Mouse (Mus musculus) kidney, postnatal 36 days (tissue): ENCODE data around the gene Zbtb4.

Experiments used
- DNase-seq, 2 experiments: peaks; one replicate each; pipeline ENCODE4 v3.0.0; 2021 to 2022; ENCODE audit warnings: mixed read lengths in 2 of 2

The Zbtb4 gene

DNA sequence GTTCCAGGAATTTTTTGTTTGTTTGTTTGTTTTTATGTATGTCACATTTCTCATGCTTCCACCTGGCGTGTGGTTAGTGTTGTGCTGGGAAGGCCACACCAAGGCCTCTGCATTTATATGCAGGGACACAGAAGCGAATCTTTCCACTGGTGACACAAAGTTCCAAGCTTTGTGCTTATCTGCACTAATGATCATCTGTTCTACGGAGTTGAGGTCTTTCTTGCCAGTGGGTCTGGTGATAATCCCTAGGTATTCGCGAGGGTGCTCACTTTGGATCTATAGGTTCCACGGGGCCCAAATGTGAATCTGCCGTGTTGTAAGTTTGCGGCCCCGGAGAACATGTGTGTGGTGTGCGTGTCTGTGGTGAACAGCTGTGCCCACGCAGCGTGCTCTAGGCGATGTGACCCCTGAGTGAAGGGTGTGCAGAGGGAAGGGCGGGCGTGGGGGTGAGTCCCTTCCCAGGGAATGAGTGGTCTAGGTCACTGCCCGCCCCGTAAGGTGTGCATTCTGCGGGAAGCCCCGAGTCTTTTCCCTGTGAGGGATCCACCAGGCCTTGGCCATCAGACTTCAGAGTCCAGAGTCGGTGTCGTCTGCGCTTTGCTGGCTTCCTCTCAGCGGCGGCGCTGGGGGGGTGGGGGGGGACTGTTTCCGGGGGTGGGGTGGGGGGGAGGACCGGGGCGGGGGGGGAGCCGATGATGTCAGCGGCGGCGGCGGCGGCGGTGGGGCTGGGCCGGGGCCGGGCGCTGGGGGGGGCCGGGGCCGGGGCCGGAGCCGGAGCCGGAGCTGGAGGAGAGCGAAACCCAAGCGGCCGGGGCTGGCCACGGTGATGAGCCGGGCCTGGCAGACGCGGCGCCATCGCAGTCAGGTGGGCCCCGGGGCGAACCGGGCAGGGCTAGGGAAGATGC lies at the start of gene Zbtb4:
TSS of gene Zbtb4 (plus strand) at position 692 of the 905 bp plus-strand sequence.
- DNase-seq: peak; percentile 48 to 71

DNA sequence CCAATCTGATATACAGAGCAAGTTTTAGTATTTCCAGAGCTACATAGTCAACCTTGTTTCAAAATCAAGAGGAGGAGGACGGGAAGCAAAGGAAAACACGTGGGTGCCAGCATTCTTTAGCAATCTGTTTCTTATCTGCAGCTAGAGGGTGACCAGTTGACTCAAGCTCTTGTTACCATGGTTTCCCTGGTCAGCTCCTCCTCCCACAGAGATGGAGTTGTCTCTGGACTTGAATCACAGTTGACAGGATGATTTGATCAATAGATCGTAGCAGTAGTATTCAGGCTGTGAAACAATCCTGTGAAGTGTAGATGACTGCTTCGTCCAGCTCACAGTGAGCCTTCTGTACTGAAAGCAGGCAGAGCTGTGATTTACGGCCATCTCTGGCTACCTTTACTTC lies 49.8 kb upstream of the Zbtb4 start:
- peak in 1 of 2 experiments; percentile 44 for DNase-seq

DNA sequence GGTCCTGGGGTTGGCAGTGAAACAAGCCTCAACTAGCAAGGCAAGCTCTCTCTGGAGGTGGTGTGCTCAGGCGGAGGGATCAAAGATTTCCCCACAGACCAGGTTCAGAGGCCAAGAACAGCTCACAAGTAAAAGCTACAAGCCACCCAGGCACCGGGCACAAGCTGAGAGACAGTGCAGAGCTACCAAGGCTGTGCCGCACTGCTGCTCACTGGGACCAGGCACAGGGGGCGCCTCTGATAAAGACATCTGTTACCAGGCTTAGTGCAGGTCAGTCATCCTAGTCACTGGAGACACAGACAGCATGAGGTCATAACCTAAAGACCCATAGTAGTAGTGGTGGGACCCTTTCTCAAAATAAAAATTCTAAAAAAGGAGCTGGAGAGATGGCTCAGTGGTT lies 48.8 kb upstream of the Zbtb4 start:
- DNase-seq: peak in 1 of 2 experiments; percentile 29

DNA sequence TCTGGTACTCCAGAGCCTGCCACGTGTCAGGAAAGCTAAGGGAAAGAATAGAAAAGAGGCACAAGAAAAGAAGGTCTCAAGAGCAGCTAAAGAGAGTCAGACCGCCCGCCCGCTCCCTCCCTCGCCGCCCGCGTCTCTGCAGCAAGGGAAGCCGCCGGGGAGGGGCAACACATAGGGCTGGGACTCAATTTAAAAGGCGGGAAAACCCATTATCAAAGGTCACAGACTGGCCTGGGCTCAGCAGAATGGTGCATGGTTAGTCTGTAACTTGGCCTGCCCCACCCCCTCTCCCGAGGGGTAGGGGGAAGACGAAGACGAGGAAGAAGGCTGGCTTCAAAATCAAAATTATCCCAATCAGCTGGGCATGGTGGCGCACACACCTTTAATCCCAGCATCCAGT lies 47.1 kb upstream of the Zbtb4 start:
- peak; percentile 53 to 54 for DNase-seq

DNA sequence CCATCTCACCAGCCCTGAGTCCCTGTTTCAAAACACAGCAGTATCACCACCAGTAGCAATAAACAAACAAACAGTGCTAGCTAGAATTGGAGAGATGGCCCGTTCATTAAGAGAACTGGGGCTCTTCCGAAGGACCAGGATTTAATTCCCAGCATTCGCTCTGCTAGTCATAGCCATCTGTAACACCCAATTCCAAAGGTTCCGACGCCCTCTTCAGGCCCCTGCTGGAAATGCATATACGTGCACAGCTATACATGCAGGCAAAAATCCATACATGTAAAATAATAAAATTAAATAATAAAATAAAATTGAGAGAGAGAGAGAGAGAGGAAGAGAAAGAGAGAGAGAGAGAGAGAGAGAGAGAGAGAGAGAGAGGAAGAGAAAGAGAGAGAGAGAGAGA lies 46.3 kb upstream of the Zbtb4 start:
- DNase-seq: no peak

DNA sequence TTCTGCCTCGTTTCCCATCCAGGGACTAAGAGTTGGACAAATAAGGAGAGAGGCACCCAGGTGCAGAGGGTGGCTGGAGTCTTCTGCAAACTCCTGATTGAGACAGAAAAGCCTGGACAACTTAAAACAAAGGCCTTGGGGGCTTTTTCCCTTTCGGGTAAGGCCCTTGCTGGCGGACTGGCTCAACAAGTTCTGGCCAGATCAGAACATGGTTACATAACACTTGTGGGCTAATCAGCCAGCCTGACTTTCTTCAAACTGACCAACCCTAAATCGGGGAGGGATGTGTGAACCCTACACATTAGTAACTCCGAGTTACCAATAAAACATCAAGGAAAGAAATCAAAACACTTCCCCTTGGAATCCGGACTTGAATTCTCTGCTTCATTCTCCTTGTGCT lies 44.9 kb upstream of the Zbtb4 start:
- DNase-seq: no peak

DNA sequence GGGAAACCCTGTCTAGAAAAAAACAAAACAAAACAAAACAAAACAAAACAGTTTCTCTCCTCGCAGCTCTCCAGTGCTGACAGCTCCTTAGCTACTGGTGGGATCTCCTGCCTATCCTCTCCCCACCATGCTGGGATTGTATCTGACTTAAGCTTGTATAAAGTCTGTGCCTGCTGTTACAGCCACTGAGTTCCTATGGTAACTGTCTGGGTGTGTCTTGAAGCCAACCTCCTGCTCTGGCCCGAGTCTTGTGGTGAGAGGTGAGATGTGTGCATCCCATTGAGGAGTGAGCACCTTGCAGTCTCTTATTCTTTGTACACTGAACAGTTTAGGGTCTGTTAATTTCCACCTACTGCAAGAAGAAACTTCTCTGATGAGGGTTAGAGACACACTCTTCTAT lies 42.6 kb upstream of the Zbtb4 start:
- no peak for DNase-seq

DNA sequence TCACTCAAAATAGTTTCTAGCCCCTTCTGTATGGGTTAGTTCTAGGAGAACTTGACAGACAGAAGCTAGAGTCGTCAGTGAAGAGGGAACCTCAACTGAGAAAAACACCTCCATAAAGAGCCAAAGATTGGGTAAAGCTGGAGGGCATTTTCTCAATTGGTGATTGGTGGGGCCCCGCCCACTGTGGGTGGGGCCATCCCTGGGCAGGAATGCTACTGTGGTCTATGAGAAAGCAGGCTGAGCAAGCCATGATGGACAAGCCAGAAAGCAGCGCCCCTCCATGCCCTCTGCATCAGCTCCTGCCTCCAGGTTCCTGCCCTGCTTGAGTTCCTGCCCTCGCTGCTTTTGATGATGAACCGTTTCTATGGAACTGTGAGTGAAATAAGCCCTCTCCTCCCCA lies 39.8 kb upstream of the Zbtb4 start:
- peak in 1 of 2 experiments; percentile 35 for DNase-seq

DNA sequence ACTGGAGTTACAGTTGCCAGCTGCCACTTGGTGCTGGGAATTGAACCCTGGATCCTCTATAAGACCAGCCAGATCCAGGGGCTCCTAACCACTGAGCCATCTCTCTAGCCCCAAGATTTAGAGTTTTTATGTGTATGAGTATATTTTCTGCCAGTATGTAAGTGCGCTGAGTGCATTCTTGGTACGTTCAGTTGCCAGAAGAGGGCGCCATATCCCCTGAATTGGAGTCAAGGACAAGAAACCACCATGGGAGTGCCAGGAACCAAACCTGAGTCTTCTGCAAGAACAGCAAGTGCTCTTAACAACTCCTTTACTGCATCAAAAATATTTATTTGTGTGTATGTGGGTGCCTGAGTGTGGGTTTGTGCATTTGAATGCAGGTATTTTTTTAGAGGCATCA lies 36.6 kb upstream of the Zbtb4 start:
- DNase-seq: peak; percentile 62 to 83

DNA sequence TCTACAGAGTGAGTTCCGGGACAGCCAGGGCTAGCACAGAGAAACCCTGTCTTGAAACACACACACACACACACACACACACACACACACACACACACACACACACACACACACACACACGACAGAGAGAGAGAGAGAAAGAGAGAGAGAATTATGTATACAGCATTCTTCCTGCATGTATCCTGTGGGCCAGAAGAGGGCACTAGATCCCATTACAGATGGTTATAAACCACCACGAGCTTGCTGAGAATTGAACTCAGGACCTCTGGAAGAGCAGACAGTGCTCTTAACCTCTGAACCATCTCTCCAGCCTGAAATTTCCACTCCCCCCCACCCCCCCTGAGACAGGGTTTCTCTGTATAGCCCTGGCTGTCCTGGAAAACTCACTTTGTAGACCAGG lies 34.3 kb upstream of the Zbtb4 start:
- peak in 1 of 2 experiments; percentile 28 for DNase-seq

DNA sequence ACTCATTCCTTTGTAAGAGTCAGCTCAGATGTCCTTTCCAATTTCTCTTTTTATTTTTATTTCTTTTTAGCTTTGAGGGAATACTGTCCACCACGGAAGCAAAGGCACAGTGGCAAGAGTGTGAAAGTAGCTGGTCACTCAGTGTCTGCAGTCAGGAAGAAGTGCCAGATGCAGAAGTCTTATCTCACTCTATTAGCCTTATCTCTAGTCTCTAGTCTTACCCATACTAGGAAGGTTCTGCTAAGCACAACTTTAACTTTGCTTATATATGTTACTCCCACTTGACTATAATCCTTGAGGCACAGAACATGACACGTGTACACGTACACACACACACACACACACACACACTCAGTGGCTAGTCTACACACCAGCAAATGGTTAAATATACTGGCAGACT lies 14.1 kb upstream of the Zbtb4 start:
- DNase-seq: no peak

DNA sequence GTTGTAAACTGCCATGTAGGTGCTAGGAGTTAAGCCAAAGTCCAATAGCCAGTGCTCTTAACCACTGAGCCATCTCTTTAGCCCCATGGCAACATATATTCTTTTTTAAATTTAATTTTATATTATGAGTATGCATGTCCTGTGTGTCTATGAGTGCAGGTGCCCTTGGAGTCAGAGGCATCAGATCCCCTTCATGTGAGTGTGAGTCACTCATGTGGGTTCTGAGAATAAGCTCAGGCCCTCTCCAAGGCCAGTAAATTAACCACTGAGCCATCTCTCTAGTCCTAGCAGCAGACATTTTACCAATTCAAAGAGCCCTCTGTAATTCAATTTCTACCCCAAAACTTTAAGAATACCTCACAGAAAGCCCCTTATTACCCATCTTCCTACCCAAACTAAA lies 13.0 kb upstream of the Zbtb4 start:
- DNase-seq: no peak

DNA sequence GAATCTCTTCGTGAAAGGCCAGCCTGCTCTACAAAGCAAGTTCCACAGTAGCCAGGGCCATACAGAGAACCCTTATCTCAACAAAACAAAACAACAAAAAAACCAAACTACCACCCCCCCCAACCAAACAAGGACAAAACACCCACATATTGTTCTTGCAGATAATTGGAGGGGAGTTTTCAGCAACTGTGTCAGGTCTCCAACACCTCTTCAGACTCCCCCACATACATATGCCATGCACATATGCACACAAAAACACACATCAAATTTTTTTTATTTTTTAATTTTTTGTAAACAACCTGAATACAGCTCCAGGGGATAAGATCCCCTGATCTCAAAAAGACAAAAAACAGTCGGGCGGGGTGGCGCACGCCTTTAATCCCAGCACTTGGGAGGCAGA lies 11.5 kb upstream of the Zbtb4 start:
- DNase-seq: no peak

DNA sequence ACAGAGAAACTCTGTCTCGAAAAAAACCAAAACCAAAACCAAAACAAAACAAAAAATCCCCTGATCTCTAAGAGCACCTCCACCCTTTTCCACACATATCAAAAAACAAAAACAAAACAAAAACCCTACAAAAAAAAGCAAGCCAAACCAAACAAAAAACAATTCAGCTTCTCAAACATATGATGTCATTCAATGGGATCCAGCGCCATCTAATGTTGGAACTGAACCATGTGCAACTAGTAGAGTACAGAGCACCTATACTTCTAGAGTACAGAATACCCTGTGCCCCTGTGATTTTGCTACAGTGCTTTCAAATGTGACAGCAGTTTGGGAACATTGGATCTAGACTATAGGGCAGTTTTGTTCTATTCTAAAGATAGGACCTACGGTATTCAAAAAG lies 11.0 kb upstream of the Zbtb4 start:
- peak; percentile 55 to 60 for DNase-seq

DNA sequence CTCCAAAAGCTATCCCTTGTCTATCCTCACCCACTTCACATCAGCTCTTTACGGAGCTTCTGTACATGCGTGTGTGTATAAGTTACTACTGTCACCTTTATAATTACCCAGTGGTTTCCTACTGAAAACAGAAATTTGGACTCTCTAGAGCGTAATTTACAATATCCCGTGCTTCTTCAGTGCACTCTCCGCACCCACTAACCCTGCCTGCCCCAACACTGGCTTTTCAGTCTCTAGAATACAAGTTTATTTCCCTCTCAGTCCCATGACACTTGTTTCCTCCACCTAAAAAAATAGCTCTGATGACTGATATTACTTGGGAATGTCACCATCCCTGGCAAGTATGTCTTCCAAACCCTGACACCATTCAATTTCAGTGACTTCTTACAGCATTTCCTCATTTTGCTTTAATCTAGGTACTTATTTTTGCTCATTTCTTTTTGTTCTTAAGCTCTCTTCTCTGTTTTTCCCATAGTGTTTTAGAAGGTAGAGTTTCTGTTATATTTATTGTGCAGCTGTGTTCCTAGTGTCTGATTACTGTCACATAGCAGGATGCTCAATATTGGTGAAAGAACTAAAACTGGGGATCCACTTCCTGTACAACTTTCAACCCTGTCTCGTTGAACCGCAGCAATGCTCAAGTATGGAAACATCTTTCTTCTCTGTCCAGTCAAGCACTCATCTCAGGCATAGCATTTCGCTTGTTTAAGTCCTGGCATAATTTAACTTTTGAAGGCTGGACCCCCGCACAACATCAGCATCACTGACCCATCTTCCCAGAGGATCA lies 8.2 kb upstream of the Zbtb4 start:
- DNase-seq: no peak

DNA sequence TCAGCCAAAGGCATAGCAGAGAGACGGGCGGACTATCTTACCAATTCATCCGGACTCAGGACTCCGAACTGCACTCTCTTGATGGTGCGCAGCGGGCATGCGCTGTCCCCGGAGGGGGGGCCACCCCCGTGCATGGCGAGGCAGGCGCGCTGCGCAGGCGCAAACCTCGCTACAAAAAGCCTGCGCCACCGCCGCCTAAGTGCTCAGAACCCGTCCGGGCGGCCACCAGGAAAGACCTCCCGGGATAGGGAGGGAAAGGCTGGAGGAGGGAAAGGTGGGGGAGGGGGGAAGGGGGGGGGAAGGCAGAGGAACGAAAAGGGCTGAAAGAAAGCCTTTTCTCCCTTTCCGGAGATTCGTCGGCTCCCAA lies 7.6 kb upstream of the Zbtb4 start:
- DNase-seq: peak; percentile 97 to 99

DNA sequence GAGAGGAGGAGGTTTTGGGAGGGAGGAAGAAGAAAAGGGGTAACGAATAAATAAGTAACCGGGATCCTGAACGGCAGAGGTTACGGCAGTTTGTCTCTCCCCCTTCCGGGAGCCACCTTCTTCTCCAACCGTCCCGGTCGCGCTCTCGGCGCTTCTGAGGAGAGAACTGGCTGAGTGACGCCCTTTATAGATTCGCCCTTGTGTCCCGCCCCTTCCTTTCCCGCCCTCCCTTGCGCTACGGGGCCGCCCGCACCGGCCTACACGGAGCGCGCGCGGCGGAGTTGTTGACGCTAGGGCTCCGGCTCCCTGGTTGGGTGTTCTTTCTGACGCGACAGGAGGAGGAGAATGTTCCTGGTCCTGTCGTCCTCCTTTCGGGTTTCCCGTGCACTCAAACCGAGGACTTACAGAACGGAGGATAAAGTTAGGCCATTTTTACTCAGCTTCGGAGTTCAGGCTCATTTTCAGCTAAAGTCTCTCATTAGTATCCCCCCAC lies 7.2 kb upstream of the Zbtb4 start, which contains the start of gene Polr2a:
TSS of gene Polr2a (minus strand) at position 160 of the 493 bp plus-strand sequence.
- peak; percentile 97 for DNase-seq

DNA sequence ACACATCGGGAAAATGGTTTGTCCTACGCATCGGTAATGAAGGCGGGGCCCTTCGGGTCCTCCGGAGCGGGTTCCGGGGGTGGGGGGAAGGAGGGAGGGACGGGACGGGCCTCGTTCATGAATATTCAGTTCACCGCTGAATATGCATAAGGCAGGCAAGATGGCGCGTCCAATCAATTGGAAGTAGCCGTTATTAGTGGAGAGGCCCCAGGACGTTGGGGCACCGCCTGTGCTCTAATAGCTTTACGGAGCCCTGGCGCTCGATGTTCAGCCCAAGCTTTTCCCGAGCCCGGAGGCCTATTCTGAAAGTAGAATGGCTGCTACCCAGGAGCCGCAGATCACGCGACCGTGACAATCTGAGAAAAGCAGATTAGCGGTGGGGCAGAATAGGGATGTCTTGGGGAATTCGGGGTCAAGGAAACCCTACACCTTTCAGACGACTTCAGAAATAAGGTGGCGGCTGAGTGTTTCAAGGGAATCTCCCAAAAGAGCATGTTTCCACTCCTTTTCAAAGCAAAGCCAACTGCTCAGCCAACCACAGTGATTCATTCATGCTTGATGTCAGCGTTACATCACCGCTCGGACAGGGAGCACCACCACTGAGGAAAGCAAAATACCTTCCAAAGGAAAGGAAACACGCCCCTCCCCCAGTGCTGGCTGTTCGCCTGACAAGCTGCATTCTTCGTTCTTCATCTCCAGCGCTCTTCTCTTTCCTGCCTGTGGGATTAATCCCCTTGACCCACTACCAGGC lies 6.6 kb upstream of the Zbtb4 start:
- peak; percentile 89 to 95 for DNase-seq

DNA sequence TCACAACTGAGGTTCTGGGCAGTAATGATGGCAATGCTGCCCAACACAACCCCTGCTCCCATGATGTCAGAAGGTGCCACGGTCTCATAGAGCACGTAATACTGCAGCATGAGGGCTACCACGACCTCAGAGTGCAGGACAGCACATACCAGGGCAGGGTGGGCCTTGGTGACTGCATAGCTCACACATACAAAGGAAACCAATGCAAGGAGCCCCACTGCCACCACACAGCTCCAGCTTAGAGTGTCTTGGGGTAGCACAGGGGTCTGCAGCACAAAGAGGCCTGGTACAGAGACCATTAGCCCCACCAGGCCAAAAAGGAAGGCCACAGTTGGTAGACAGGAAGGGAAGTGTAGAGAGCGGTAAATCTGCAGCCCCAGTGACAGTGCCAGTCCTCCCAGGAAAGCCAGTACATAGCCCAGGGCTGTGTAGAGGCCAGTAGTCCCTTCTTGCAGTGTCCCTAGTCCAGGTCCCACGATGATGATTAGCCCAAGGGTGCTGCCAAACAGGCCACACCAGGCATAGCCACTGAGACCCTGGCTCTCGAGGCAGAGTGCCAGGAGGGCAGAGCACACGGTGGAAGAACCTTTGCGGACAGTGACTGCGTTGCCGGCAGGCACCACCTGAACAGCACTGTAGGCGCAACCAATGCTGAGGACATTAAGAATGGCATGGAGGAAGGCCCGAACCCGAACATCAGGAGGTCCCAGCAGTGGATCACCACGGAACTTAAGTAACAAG lies 5.4 kb upstream of the Zbtb4 start:
- no peak for DNase-seq

DNA sequence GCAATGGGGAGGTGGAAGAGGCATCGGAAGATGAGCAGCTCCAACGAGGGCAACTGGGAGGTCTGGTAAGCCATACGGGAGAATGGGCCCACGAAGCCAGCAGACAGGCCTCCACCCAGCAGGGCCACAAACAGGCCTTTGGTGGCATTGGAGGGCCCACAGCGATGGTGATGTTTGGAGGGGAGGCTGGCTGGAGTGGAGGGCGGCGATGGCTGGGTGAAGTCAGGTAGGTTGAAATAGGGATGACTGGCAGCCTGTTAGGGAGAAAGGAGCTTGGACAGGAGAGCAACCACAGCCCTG lies 4.9 kb upstream of the Zbtb4 start:
- DNase-seq: no peak

DNA sequence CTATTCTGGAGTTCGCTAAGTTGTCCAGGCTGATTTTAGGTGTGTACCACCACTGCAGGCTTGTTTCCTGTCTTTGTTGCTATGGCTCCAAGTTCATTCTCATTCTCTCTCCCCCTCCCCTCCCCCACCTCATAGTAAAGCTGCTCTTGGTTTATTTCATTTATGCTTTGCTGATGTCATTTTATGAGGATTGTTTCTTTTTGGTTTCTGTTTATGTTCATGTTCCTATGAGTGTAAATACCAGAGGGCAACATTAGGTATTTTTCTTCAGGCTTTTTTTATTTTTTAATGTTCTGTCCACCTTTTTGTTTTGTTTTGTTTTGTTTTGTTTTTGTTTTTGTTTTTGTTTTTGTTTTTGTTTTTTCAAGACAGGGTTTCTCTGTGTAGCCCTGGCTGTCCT lies 3.8 kb upstream of the Zbtb4 start, which contains the start of gene Slc35g3:
TSS of gene Slc35g3 (minus strand) at position 101 of the 400 bp plus-strand sequence.
- DNase-seq: no peak

DNA sequence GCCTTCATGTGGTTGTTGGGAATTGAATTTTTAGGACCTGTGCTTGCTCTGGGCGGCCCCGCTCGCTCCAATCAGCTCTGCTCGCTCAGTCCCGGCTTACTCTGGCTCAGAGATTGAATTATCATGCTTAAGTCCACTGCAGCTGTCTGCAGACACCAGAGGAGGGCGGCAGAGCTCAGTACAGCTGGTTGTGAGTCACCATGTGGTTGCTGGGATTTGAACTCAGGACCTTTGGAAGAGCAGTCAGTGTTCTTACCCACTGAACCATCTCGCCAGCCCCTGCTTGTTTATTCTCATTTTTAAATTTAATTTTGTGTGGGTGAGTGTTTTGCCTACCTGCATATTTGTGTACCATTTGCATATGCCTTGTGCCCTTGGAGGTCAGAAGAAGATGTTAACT lies 2.2 kb upstream of the Zbtb4 start:
- peak in 1 of 2 experiments; percentile 34 for DNase-seq
